Comparison of ENCODE assay signal across 15 mouse cellular contexts in the genomic region with DNA sequence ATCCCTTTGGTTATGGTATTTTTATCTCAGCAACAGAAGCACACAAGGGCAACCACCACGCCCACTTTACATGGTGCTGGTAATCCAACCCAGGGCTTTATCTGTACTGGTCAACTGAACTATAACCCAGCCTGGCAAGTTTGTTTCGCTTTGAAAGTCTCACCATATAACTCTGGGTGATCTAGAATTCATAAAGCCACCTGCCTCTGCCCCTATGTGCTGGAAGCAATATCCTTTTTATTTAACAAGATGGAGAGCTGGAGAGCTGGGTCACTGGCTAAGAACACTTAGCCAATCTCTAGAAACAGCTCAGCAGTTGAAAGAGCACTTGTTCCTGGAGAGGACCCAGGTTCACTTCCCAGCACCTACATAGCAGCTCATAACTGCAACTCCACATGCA.
"Had no signal": no experiment of that assay in that cellular context is flagged by ENCODE, and none has a peak within 500 bp of the region (broad histone marks: within the 10 kb centered on the region; RNA-seq: fewer than 3 reads in every experiment).

No protein-coding gene starts in this region.

- H3K9ac ChIP-seq: limb, embryonic 13.5 days; liver, embryonic 15.5 days; lung, embryonic 14.5 days; neural tube, embryonic 15.5 days had no signal

- H3K4me1 ChIP-seq: limb, embryonic 13.5 days; midbrain, embryonic 10.5 days; neural tube, embryonic 15.5 days had no signal

- DNase-seq: kidney, adult 18-20 months; kidney, postnatal 10 days; kidney, postnatal 4 days; left cerebral cortex, postnatal 4 days; lung, embryonic 14.5 days; midbrain, embryonic 14.5 days; thymus, adult 18-20 months; thymus, postnatal 14 days had no signal

- H3K27ac ChIP-seq: layer of hippocampus, adult 2 months; liver, embryonic 15.5 days; midbrain, embryonic 10.5 days; neural tube, embryonic 15.5 days; stomach, postnatal 0 days had no signal

- H3K27me3 ChIP-seq: limb, embryonic 13.5 days; liver, embryonic 15.5 days; neural tube, embryonic 15.5 days had no signal

- H3K4me3 ChIP-seq: layer of hippocampus, adult 2 months; limb, embryonic 13.5 days; liver, embryonic 15.5 days; midbrain, embryonic 10.5 days; myocyte; neural tube, embryonic 15.5 days had no signal

- H3K9me3 ChIP-seq: limb, embryonic 13.5 days; liver, embryonic 15.5 days; midbrain, embryonic 10.5 days; neural tube, embryonic 15.5 days had no signal

- H3K4me2 ChIP-seq: limb, embryonic 13.5 days; liver, embryonic 15.5 days; lung, embryonic 14.5 days; neural tube, embryonic 15.5 days had no signal
